Mouse (Mus musculus) CH12.LX (cell line): ENCODE data around the gene Gm10447.

Experiments
- CTCF ChIP-seq, 2 experiments: IDR thresholded peaks in 1 of 2; conservative IDR thresholded peaks in 1 of 2; 2 replicates each; pipeline ENCODE4 v1.5.1; 2011 to 2012; ENCODE audit warnings: low read depth in 2 of 2, low read length in 2 of 2, improper control_type of control experiment in 1 of 2, inconsistent platforms in 1 of 2, mild to moderate bottlenecking in 1 of 2, moderate library complexity in 1 of 2
- EP300 ChIP-seq: IDR thresholded peaks from 2 replicates; pipeline ENCODE4 v1.6.1; 2011; ENCODE audit warnings: low read length, improper control_type of control experiment
- JUN ChIP-seq: IDR thresholded peaks from 2 replicates; pipeline ENCODE4 v1.6.1; 2011; ENCODE audit warnings: low read depth, mild to moderate bottlenecking, low read length, improper control_type of control experiment, moderate library complexity; ENCODE audit not compliant: insufficient read depth
- MAZ ChIP-seq: IDR thresholded peaks from 2 replicates; pipeline ENCODE4 v1.6.1; 2012; ENCODE audit warnings: low read depth, mild to moderate bottlenecking, inconsistent platforms, low read length, improper control_type of control experiment, moderate library complexity
- POLR2A ChIP-seq: IDR thresholded peaks from 2 replicates; pipeline ENCODE4 v1.6.1; 2011; ENCODE audit warnings: low read depth, mild to moderate bottlenecking, improper control_type of control experiment, low read length
- POLR2AphosphoS2 ChIP-seq: IDR thresholded peaks from 2 replicates; pipeline ENCODE4 v1.6.1; 2011; ENCODE audit warnings: low read depth, low read length, improper control_type of control experiment
- SIN3A ChIP-seq: IDR thresholded peaks from 2 replicates; pipeline ENCODE4 v1.6.1; 2012; ENCODE audit warnings: low read length, improper control_type of control experiment, inconsistent platforms
- TBP ChIP-seq: conservative IDR thresholded peaks from 2 replicates; pipeline ENCODE4 v1.6.1; 2011; ENCODE audit warnings: low read depth, low read length, improper control_type of control experiment
- UBTF ChIP-seq: IDR thresholded peaks from 2 replicates; pipeline ENCODE4 v1.6.1; 2012; ENCODE audit warnings: low read depth, mild to moderate bottlenecking, inconsistent platforms, low read length, improper control_type of control experiment, moderate library complexity

GRCm38 (mm10) chr11:53481088-53481730 lies 24.3 kb upstream of the Gm10447 start:
- TF ChIP-seq SIN3A (no peak), TBP (no peak), EP300 (no peak), POLR2A (no peak), CTCF (conservative IDR thresholded peaks at IDR 0.05 in 1 of 2, IDR thresholded peaks at IDR 0.05 in 1 of 2; ENCODE audit: low read depth in 2 of 2, low read length in 2 of 2) (no peak), JUN (no peak), MAZ (no peak), POLR2AphosphoS2 (no peak), UBTF (no peak)
